ENCODE assay signal across 11 mouse cellular contexts in the genomic region with DNA sequence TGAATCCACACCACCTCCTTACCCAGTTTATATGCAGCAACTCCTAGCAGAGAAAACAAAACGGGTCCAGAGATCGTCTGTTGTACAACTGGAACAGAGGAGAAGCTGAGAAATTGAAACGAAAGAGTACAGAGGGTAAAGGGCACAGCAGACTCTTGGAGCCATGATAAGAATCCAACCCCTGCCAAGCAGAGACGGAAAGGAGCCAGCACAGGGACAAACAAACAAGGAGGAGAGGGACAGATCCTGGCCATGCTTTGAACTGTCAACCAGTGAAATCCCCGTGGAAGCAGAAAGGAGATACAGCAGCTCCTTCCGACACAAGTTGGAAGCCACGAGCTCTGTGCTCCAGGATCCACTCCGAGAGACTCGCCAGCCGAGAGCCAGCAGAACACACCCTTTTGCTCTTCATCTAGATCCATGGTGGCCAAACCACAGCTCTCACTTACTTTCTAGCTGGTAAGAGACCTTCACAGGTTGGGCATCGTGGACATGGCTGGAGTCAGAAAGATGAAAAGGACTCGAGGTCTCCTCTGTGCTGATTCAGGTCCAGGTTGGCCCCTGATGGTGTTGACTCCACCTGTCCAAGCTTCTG. TPM values are rescaled to one million over a fixed set of nuclear protein-coding genes. Genes with fewer than 3 reads are reported as not detected.
A peak's percentile ranks its signal among the peaks of the same experiment; 100 is the strongest.
DNase-seq lines count a peak whose midpoint lies in the region; ATAC-seq lines count a peak whose summit lies in the region.
"Had no signal": no experiment of that assay in that cellular context is flagged by ENCODE, and none has a peak within 500 bp of the region (broad histone marks: within the 10 kb centered on the region; RNA-seq: fewer than 3 reads in every experiment).

No protein-coding gene starts in this region.

- H3K4me1 ChIP-seq in heart, embryonic 12.5 days (replicated peaks): peaks cover 47% of the 10 kb centered on the region
- H3K4me1 ChIP-seq in midbrain, embryonic 16.5 days (ENCODE audit: control insufficient read depth, insufficient read depth, low read length): peaks cover 15% of the 10 kb centered on the region
- peaks cover 13% of the 10 kb centered on the region; the same call in 1 of the 2 replicates for H3K4me1 ChIP-seq in midbrain, embryonic 14.5 days (ENCODE audit: control insufficient read depth, insufficient read depth, low read length)
- peaks cover 16% of the 10 kb centered on the region for H3K4me1 ChIP-seq in intestine, embryonic 16.5 days (ENCODE audit: control insufficient read depth, insufficient read depth, low read length)
- peaks cover 14% of the 10 kb centered on the region for H3K4me1 ChIP-seq in stomach, embryonic 16.5 days (ENCODE audit: control insufficient read depth, insufficient read depth, low read length)

- intact Hi-C loops in heart, postnatal 25 days (cut with DNase I): loop anchor here (5.0 kb wide), 1 partner anchor 39 kb away; a partner anchor contains a TSS

- 86% methylated on average over 12 of the region's 12 CpGs for WGBS in heart, embryonic 12.5 days
- WGBS in midbrain, embryonic 16.5 days: 93% methylated on average over 12 of the region's 12 CpGs
- WGBS in midbrain, embryonic 14.5 days: 93% methylated on average over 12 of the region's 12 CpGs
- 84% methylated on average over 12 of the region's 12 CpGs for WGBS in intestine, embryonic 16.5 days
- WGBS in stomach, embryonic 16.5 days: 84% methylated on average over 12 of the region's 12 CpGs

- no peak for DNase-seq in heart, postnatal 25 days (ENCODE audit: low spot score)
- no peak for DNase-seq in midbrain, embryonic 14.5 days
- no peak for DNase-seq in layer of hippocampus, postnatal 10 days (ENCODE audit: low spot score in 2 of 2)
- no peak for DNase-seq in lung, postnatal 25 days (ENCODE audit: low spot score)
- DNase-seq: cerebellum, adult 18-20 months; lung, embryonic 14.5 days had no signal

- no peak overlapping the region for H3K27ac ChIP-seq in heart, embryonic 12.5 days (ENCODE audit: poor library complexity, severe bottlenecking)
- no peak overlapping the region for H3K27ac ChIP-seq in midbrain, embryonic 16.5 days (ENCODE audit: low read length)
- no peak overlapping the region for H3K27ac ChIP-seq in midbrain, embryonic 14.5 days (replicated peaks; ENCODE audit: low read depth, low read length)
- peak overlapping the region; percentile 76 for H3K27ac ChIP-seq in intestine, embryonic 16.5 days (ENCODE audit: low read length)
- no peak overlapping the region for H3K27ac ChIP-seq in stomach, embryonic 16.5 days (ENCODE audit: low read length)

- peak overlapping the region; percentile 88; the same call in 1 of the 2 replicates for H3K9ac ChIP-seq in heart, embryonic 12.5 days
- no peak overlapping the region for H3K9ac ChIP-seq in midbrain, embryonic 16.5 days (ENCODE audit: low read depth, low read length)
- no peak overlapping the region for H3K9ac ChIP-seq in midbrain, embryonic 14.5 days (replicated peaks; ENCODE audit: low read length)
- H3K9ac ChIP-seq in intestine, embryonic 16.5 days (ENCODE audit: low read depth, low read length): peak overlapping the region; percentile 30; the same call in 1 of the 2 replicates
- no peak overlapping the region for H3K9ac ChIP-seq in stomach, embryonic 16.5 days (ENCODE audit: low read length)

- H3K4me2 ChIP-seq in heart, embryonic 12.5 days: peak overlapping the region; percentile 72
- peak overlapping the region; percentile 82 for H3K4me2 ChIP-seq in midbrain, embryonic 16.5 days (ENCODE audit: low read length)
- no peak overlapping the region for H3K4me2 ChIP-seq in midbrain, embryonic 14.5 days (ENCODE audit: low read length)
- peak overlapping the region; percentile 47; the same call in 1 of the 2 replicates for H3K4me2 ChIP-seq in intestine, embryonic 16.5 days (ENCODE audit: low read depth, low read length)
- peak overlapping the region; percentile 63; the same call in 1 of the 2 replicates for H3K4me2 ChIP-seq in stomach, embryonic 16.5 days (ENCODE audit: low read depth, low read length)

- H3K9me3 ChIP-seq in heart, embryonic 12.5 days (replicated peaks): no peaks in the 10 kb centered on the region
- no peaks in the 10 kb centered on the region for H3K9me3 ChIP-seq in midbrain, embryonic 16.5 days (replicated peaks; ENCODE audit: control insufficient read depth, low read length, poor library complexity, severe bottlenecking)
- no peaks in the 10 kb centered on the region for H3K9me3 ChIP-seq in midbrain, embryonic 14.5 days (ENCODE audit: control insufficient read depth, low read length)
- no peaks in the 10 kb centered on the region for H3K9me3 ChIP-seq in intestine, embryonic 16.5 days (ENCODE audit: control insufficient read depth, low read length)
- H3K9me3 ChIP-seq in stomach, embryonic 16.5 days (replicated peaks; ENCODE audit: control insufficient read depth, low read length): no peaks in the 10 kb centered on the region

- peak overlapping the region; percentile 78 for H3K4me3 ChIP-seq in heart, embryonic 12.5 days
- no peak overlapping the region for H3K4me3 ChIP-seq in midbrain, embryonic 16.5 days (ENCODE audit: low read depth, low read length)
- no peak overlapping the region for H3K4me3 ChIP-seq in midbrain, embryonic 14.5 days (replicated peaks; ENCODE audit: low read depth, low read length)
- H3K4me3 ChIP-seq in intestine, embryonic 16.5 days (ENCODE audit: low read length): peak overlapping the region; percentile 12
- H3K4me3 ChIP-seq in stomach, embryonic 16.5 days (replicated peaks; ENCODE audit: low read length): no peak overlapping the region

- peaks cover 50% of the 10 kb centered on the region for H3K36me3 ChIP-seq in heart, embryonic 12.5 days
- peaks cover 19% of the 10 kb centered on the region; the same call in 1 of the 2 replicates for H3K36me3 ChIP-seq in midbrain, embryonic 16.5 days (ENCODE audit: control insufficient read depth, insufficient read depth, low read length)
- H3K36me3 ChIP-seq in midbrain, embryonic 14.5 days (ENCODE audit: control insufficient read depth, insufficient read depth, low read length): peaks cover 46% of the 10 kb centered on the region
- 0 out of 2 replicates have a peak, but pooled peaks cover 2% of the 10 kb centered on the region for H3K36me3 ChIP-seq in intestine, embryonic 16.5 days (ENCODE audit: control insufficient read depth, insufficient read depth, low read length)
- no peaks in the 10 kb centered on the region; the same call in 1 of the 2 replicates for H3K36me3 ChIP-seq in stomach, embryonic 16.5 days (ENCODE audit: control insufficient read depth, insufficient read depth, low read length)

- ATAC-seq in heart, embryonic 12.5 days (ENCODE audit: insufficient number of reproducible peaks, low FRiP score): no peak
- ATAC-seq in midbrain, embryonic 16.5 days: no peak
- no peak for ATAC-seq in midbrain, embryonic 14.5 days (ENCODE audit: low FRiP score, low TSS enrichment)
- ATAC-seq in intestine, embryonic 16.5 days: no peak
- no peak for ATAC-seq in stomach, embryonic 16.5 days (ENCODE audit: insufficient read depth, low FRiP score)
- ATAC-seq: activated CD4-positive, CD25-positive, alpha-beta regulatory T cell, adult 4 months had no signal

- no peaks in the 10 kb centered on the region for H3K27me3 ChIP-seq in heart, embryonic 12.5 days (replicated peaks)
- H3K27me3 ChIP-seq in midbrain, embryonic 16.5 days (ENCODE audit: control insufficient read depth, insufficient read depth, low read depth, low read length): no peaks in the 10 kb centered on the region
- H3K27me3 ChIP-seq in midbrain, embryonic 14.5 days (ENCODE audit: control insufficient read depth, insufficient read depth, low read length): no peaks in the 10 kb centered on the region
- no peaks in the 10 kb centered on the region for H3K27me3 ChIP-seq in intestine, embryonic 16.5 days (replicated peaks; ENCODE audit: control insufficient read depth, insufficient read depth, low read length)
- H3K27me3 ChIP-seq in stomach, embryonic 16.5 days (ENCODE audit: control insufficient read depth, insufficient read depth, low read length): no peaks in the 10 kb centered on the region

RNA-seq across cellular contexts. Expression of a gene that starts 1.5 kb away (rescaled TPM):
- polyA plus RNA-seq in heart, embryonic 12.5 days (2016; fragmentation: Nextera tagmentation; extraction: Ambion mirVana): 121 and 123 TPM in 2 replicates
- total RNA-seq in heart, postnatal 25 days (2021): 100 to 1,000 TPM; 689 to 706 TPM
- polyA plus RNA-seq in midbrain, embryonic 16.5 days (2015; fragmentation: Nextera tagmentation; extraction: Ambion mirVana): 107 and 108 TPM in 2 replicates
- polyA plus RNA-seq in midbrain, embryonic 14.5 days (2014; fragmentation: Nextera tagmentation; extraction: Ambion mirVana): 56.9 and 77.2 TPM in 2 replicates
- polyA plus RNA-seq in intestine, embryonic 16.5 days (2015; fragmentation: Nextera tagmentation; extraction: Ambion mirVana): 50.8 and 59.7 TPM in 2 replicates
- 43.0 and 47.4 TPM in 2 replicates for polyA plus RNA-seq in stomach, embryonic 16.5 days (2015; fragmentation: Nextera tagmentation; extraction: Ambion mirVana)
- total RNA-seq in layer of hippocampus, postnatal 10 days (2021): 100 to 1,000 TPM; 149 to 175 TPM

RNA-seq across cellular contexts. Expression of a gene that starts 33.6 kb away (rescaled TPM):
- polyA plus RNA-seq in heart, embryonic 12.5 days (2016; fragmentation: Nextera tagmentation; extraction: Ambion mirVana): 46.9 and 49.6 TPM in 2 replicates
- total RNA-seq in heart, postnatal 25 days (2021): 10 to 100 TPM; 79.5 to 97.6 TPM
- 20.8 and 21.2 TPM in 2 replicates for polyA plus RNA-seq in midbrain, embryonic 16.5 days (2015; fragmentation: Nextera tagmentation; extraction: Ambion mirVana)
- 13.5 and 20.7 TPM in 2 replicates for polyA plus RNA-seq in midbrain, embryonic 14.5 days (2014; fragmentation: Nextera tagmentation; extraction: Ambion mirVana)
- polyA plus RNA-seq in intestine, embryonic 16.5 days (2015; fragmentation: Nextera tagmentation; extraction: Ambion mirVana): 39.0 and 42.7 TPM in 2 replicates
- polyA plus RNA-seq in stomach, embryonic 16.5 days (2015; fragmentation: Nextera tagmentation; extraction: Ambion mirVana): 56.2 and 56.4 TPM in 2 replicates
- 10 to 100 TPM; 24.0 to 26.0 TPM for total RNA-seq in layer of hippocampus, postnatal 10 days (2021)

RNA-seq across cellular contexts. Expression of a gene that starts 34.2 kb away (rescaled TPM):
- polyA plus RNA-seq in heart, embryonic 12.5 days (2016; fragmentation: Nextera tagmentation; extraction: Ambion mirVana): 9.0 and 9.1 TPM in 2 replicates
- 10 to 100 TPM; 23.8 to 26.4 TPM for total RNA-seq in heart, postnatal 25 days (2021)
- 7.5 and 10.5 TPM in 2 replicates for polyA plus RNA-seq in midbrain, embryonic 16.5 days (2015; fragmentation: Nextera tagmentation; extraction: Ambion mirVana)
- 4.9 and 8.7 TPM in 2 replicates for polyA plus RNA-seq in midbrain, embryonic 14.5 days (2014; fragmentation: Nextera tagmentation; extraction: Ambion mirVana)
- 7.4 and 7.6 TPM in 2 replicates for polyA plus RNA-seq in intestine, embryonic 16.5 days (2015; fragmentation: Nextera tagmentation; extraction: Ambion mirVana)
- polyA plus RNA-seq in stomach, embryonic 16.5 days (2015; fragmentation: Nextera tagmentation; extraction: Ambion mirVana): 10.4 and 11.1 TPM in 2 replicates
- total RNA-seq in layer of hippocampus, postnatal 10 days (2021): 1 to 10 TPM; 7.3 to 8.2 TPM

RNA-seq across cellular contexts. Expression of a gene that starts 34.4 kb away (rescaled TPM):
- 23.4 and 26.3 TPM in 2 replicates for polyA plus RNA-seq in heart, embryonic 12.5 days (2016; fragmentation: Nextera tagmentation; extraction: Ambion mirVana)
- total RNA-seq in heart, postnatal 25 days (2021): 1 to 10 TPM; 6.9 to 8.0 TPM
- 34.8 and 38.8 TPM in 2 replicates for polyA plus RNA-seq in midbrain, embryonic 16.5 days (2015; fragmentation: Nextera tagmentation; extraction: Ambion mirVana)
- 25.4 and 37.2 TPM in 2 replicates for polyA plus RNA-seq in midbrain, embryonic 14.5 days (2014; fragmentation: Nextera tagmentation; extraction: Ambion mirVana)
- 33.5 and 38.1 TPM in 2 replicates for polyA plus RNA-seq in intestine, embryonic 16.5 days (2015; fragmentation: Nextera tagmentation; extraction: Ambion mirVana)
- polyA plus RNA-seq in stomach, embryonic 16.5 days (2015; fragmentation: Nextera tagmentation; extraction: Ambion mirVana): 35.3 and 37.4 TPM in 2 replicates
- total RNA-seq in layer of hippocampus, postnatal 10 days (2021): 10 to 100 TPM; 20.3 to 25.1 TPM

RNA-seq across cellular contexts. Expression of a gene that starts 37.7 kb away (rescaled TPM):
- polyA plus RNA-seq in heart, embryonic 12.5 days (2016; fragmentation: Nextera tagmentation; extraction: Ambion mirVana): 24.6 and 24.9 TPM in 2 replicates
- 10 to 100 TPM; 36.4 to 39.3 TPM for total RNA-seq in heart, postnatal 25 days (2021)
- 9.5 and 11.1 TPM in 2 replicates for polyA plus RNA-seq in midbrain, embryonic 16.5 days (2015; fragmentation: Nextera tagmentation; extraction: Ambion mirVana)
- 15.5 and 15.8 TPM in 2 replicates for polyA plus RNA-seq in midbrain, embryonic 14.5 days (2014; fragmentation: Nextera tagmentation; extraction: Ambion mirVana)
- polyA plus RNA-seq in intestine, embryonic 16.5 days (2015; fragmentation: Nextera tagmentation; extraction: Ambion mirVana): 4.5 and 11.3 TPM in 2 replicates
- 5.8 and 7.5 TPM in 2 replicates for polyA plus RNA-seq in stomach, embryonic 16.5 days (2015; fragmentation: Nextera tagmentation; extraction: Ambion mirVana)
- total RNA-seq in layer of hippocampus, postnatal 10 days (2021): 10 to 100 TPM; 29.0 to 29.3 TPM

Comparison
In these comparisons a context has a peak if more than half of its experiments do, and no peak if none do; other contexts are left out.
1. H3K4me3 ChIP-seq: peak in heart, embryonic 12.5 days (single experiment) and intestine, embryonic 16.5 days (single experiment); none in midbrain, embryonic 16.5 days (single experiment), midbrain, embryonic 14.5 days (single experiment) and stomach, embryonic 16.5 days (single experiment).
2. H3K9ac ChIP-seq: peak in heart, embryonic 12.5 days (single experiment) and intestine, embryonic 16.5 days (single experiment); none in midbrain, embryonic 16.5 days (single experiment), midbrain, embryonic 14.5 days (single experiment) and stomach, embryonic 16.5 days (single experiment).